Mouse (Mus musculus) brain, embryonic 18.5 days (tissue): ENCODE results near the gene Tfap4.
"Not testable (repeated sequence)": the region's sequence is repeated elsewhere in the genome, so short reads cannot be mapped to it uniquely, and the experiment has no call there.

Experiments
- DNase-seq: peaks from one replicate; pipeline ENCODE4 v3.0.0-alpha.2; 2012; ENCODE audit warnings: low read depth, low spot score

The Tfap4 gene

DNA sequence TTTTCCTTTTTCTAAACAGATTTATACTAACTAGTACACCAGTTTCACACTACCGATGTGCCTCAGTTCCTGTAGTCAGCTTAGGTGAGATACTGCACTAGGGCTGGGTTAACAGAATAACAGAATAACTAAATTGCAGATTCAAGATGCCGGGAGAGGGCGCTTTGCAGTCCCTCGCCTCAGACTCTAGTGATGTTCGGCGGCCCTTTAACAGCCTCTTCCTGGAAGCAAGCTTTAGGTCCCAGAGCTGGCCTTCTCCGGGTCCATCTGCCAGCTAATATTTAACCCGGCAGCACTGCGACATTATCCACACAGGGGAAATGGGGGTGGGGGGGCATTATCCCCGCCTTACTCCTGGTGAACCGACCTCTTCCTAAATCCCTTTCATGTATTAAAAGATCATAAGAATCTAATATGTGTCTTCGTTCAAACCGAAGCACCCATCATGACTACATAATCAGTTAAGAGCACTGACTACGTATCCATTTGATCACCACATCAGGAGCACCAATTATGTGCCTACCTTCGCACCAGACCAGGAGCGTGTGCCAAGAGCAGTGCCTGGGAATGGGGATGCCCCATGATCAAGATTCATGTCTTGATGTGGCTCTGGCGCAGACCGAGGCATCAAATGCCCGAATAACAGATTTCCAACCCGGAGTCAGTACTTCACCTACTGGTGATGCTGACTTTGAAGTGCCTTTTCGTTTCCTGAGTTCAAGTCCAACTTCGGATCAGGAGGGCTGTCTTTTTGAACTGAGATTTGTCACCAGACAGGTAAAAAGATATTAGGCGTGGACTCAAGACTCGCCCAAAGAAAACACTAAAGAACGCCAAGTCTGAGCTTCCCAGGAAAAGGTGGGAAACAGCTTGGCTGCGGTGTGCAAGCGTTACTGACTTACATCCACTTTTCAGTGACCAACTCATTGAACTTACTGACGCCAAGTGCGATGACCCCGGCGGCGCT is 33.5 kb upstream of the Tfap4 start:
- DNase-seq, result no peak

DNA sequence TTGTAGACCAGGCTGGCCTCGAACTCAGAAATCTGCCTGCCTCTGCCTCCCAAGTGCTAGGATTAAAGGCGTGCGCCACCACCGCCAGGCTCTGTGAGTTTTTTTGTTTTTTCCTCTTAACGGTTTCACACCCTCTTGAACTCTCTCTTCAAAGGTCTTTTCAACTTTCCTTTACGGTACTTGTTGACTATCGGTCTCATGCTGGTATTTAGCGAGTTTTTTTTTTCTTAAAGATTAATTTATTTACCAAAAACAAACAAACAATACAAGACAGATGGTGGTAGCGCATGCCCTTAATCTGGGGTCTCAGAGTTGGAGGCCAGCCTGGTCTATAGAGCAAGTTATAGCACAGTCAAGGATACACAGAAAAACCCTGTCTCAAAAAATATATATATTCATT is 30.6 kb upstream of the Tfap4 start:
- no peak for DNase-seq

DNA sequence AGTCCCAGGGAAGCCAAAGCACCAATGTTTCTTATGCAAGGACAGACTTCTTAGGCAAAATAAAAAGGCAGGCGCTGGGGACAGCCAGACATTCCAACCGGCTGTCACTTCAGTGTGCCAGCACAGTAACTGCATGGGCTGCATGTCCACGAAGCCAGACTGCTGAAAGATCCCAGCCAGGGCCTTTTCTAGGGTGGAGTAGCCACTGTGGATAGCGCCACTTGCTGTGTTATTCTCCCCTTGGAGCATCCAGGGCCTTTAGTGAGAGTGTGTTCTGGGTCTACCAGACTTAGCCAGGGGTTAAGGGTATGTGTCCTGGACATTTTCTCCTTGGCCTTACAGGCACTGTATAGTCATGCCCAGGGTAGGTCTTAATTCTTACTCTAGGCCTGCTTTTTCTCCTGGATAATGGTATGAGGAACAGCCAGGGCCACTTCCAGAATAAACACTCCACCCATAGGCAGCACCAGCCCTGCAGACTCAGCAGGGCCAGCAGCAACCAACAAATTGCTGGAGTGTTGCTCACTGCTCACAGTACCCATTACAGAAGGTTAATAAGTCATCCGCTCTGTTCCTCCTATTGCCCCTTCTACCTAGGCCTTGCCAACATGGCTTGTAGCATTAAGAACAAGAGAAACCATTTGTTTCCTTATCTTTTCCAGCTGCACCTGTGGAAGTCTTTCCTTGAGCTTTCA is 28.0 kb upstream of the Tfap4 start:
- DNase-seq, result no peak

DNA sequence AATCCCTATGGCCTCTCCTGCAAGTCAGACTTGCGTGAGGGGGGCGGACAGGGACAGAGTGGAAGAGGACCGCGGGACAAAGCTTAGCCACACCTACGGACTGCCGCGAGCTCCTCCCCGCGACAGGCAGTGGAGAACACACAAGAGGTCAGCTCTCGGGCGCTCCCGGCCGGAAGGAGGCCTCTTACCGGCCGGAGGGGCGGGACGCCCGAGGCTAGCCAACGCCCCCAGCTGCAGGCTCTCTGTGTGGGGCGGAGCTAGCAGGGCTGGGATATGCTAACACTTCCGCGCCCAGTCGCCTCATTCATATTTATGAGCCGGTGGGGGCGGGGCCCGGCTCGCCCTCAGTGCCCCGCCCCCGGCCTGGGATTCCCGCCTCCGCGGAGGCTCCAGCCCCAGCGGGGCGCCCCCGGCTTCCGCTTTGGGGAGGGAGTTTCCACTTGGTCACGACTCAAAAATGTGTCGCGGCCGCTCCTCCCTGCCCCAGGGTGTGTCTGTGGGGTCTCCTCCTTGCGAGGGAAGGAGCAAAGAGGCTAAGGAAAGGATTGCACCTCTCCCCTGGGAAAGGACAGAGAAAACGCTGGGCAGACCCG is 27.0 kb upstream of the Tfap4 start:
- peak; percentile 69 for DNase-seq

DNA sequence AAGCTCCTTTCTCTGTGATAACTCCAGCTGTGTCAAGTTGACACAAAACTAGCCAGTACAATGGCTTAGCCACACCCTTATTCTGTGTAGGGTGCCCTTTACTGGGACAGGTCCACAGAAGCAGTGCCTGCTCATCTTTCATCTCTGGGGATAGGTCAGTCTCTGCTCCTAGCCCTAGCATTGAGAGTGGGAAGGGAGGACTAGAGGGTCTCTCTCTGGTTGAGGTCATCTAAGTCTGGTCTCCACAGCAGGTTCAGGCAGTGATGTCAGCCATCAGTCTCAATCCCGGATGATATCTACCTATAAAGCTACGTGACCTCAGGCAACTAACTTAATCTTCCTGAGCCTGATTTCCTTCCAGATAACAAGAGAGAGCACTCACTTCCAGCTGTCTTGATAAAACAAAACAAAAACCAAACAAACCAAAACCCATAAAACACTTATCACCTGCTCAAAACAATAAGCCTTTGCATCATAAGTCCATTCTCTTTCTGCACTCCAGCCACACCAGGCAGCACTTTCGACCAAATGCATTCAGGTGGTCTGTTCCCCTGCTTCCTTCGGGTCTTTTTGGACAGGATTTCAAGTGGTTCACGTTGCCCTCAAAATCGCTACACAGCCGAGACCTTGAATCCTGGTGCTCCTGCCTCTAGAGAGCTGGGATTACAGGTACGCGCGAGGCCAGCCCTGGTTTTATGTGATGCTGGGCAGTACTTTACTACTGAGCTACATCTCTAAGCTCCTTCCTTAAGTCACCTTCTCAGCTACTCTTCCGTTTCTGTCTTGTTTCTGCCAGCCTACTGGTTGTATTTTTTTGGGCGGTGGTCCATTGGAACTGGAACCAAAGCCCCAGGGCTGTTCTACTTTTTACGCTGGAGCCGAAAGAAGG is 26.2 kb upstream of the Tfap4 start:
- DNase-seq, result no peak

DNA sequence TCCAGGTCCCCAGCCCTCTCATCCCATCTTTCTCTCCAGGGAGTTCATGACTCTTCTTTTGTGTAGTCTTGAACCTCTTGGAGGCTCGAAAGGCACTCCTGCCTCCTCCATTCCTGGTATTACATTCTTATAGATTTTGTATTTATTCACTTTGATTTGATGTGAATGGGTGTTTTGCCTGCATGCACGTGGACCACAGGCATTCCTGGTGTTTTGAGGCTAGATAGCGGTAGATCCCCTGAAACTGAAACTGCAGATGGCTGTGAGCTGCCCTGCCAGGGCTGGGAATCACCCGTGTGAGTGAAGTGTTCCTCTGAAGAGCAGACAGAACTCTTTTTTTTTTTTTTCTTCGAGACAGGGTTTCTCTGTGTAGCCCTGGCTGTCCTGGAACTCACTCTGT is 24.8 kb upstream of the Tfap4 start:
- no peak for DNase-seq

DNA sequence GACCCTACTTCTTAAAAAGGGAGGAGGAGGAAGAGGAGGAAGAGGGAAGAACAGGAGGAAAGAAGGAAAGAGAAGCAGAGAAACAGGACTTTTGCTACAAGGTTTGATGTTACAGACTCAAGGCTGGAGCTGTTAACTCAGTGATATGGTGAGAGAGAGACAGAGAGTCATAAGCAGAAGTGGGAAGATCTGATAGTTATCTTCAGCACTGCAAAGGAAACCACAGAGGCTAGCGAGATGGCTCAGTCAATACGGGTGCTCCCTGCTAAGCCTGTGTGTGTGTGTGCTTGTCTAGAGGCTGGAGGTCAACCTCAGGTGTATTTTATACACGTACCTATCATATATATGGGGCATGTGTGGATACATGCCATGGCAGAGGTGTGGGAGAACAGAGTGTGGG is 24.2 kb upstream of the Tfap4 start:
- no peak for DNase-seq

DNA sequence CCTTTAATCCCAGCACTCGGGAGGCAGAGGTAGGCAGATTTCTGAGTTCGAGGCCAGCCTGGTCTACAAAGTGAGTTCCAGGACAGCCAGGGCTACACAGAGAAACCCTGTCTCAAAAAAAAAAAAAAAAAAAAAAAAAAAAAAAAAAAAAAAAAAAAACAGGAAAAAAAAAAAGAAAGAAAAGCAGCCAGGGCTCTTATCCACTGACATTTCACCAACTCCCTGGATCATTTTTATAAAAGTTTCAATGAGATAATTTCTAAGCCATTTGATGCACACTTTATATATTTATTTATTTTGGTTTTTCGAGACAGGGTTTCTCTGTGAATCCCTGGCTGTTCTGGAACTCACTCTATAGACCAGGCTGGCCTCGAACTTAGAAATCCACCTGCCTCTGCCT is 21.5 kb upstream of the Tfap4 start:
- not testable (repeated sequence) for DNase-seq

DNA sequence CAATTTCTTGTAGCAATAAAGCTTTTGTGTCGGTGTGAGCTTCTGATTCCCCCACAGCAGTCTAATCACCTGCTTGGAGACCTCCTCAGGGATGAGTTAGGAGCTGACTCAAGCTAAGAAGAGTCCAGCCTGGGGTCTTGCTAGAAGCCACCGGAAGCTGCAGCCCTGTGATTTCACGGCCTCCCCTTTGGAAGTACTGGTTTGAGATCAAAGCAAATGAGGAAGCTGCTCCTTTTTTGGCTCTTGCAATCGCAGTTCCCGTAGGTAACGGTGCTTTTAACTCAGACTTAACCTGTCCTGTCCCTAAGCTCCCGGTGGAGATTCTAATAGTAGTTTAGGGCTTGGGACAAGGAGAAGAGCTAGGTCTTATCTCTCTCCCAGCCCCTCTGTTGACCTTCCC is 19.0 kb upstream of the Tfap4 start:
- no peak for DNase-seq

DNA sequence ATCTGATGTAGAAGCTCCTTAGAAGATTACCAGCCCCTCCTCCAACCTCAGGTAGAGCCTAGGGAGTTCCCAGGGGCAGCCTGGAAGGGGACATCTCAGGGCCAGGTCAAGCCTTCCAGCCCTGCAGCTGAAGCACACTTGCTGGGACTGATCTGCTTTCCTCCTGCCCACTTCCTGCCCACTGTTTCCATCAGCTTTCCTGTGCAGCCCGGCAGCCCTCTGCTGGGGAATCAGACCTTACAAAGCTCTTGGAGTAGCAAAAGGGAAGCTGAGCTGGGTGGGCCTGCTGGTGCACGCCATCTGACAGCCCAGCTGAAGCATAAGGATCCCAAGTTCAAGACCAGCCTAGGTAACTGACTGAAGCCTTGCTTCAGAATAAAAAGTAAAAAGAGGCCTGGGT is 17.2 kb upstream of the Tfap4 start:
- no peak for DNase-seq

DNA sequence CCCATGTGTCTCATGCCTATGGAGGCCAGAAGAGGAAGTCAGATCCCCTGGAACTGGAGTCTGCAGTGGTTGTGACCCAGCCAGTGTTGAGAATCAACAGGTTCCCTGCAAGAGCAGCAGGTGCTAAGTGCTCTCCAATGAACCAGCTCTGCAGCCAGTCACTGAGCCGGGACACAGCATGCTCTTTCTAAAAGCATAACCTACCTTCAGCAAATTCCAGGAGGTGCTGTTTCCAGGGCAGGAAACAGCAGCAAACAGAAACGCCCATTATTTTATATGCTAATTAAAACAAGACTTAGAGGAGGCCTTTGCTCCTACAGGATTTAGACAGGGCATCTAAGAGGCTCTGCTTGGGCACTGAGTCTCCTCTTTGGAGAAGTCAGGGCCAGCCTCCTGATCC is 16.4 kb upstream of the Tfap4 start:
- no peak for DNase-seq

DNA sequence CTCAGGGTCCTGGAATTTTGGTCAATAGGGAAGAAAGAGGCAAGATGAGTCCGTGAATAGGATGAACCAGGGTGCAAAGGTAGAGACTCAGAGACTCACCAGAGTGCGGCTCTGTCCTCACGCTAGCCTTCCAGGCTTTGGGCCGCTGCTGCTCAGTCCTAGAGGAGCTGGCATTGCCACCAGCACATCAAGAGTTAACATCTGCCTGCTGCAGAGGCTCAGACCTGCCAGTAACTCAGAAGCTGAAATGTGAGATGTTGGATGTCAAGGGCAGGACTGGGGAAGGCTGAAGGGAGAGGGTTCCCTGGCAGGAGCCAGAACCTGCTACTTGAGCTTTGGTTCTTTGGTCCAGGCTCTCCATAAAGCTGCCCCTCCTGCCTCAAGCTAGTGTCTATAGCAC is 11.1 kb upstream of the Tfap4 start:
- DNase-seq, result no peak

DNA sequence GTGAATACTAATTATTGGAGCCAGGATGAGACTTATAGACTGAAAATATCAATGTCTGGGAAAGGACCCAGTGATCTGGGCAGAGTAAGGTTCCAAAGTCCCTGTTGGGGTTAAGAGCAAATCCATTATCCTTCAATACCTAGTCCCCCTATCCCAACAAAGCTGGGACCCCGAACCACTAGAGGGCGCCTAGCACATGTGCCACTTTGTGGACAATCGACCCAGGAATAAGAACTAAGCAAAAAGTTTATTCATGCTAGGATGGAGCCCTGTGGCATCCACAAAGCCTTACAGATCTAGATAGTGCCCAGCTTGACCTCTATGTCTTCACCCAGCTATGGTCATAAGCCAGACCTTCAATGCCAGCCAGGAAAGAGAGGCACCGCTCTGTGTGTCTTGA is 8.3 kb upstream of the Tfap4 start:
- no peak for DNase-seq

DNA sequence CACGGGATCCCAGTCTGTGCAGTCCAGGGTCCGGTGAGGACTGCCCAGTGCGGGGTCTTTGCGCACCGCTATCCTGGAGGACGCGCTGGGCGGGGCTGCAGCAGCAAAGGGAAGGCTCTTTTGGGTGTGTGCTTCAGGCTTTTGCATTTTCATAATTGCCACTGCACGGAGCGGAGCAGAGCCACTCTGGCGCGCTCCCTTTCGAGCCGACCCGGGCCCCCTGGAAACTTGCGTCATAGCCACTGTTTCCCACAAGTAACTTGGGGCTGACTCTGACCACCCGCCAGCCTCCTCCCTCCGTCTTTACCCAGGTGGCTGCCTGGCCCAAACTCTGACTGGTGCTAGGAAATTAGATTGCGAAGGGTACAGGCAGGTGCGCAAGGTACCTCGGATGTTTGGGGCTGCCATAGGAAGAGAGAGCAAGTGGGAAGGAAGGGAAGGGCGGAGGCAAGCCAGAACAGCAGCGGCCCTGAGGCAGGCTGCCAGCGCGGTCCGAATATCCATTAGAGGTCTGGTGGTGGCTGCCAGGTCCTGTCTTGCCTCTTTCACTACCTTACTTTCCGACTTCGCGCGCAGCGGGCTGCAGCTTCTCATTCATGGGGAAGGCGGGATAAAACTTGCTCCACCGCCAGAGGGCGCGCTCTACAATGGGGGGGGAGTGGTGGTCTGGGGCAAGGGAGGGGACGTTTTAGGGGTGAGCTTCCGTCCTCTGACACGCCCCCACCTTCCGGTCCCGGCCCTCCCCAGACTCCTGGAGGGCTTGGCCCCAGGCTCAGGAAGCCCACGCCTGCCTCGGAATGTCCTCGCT is 695 bp upstream of the Tfap4 start:
- DNase-seq, result no peak

DNA sequence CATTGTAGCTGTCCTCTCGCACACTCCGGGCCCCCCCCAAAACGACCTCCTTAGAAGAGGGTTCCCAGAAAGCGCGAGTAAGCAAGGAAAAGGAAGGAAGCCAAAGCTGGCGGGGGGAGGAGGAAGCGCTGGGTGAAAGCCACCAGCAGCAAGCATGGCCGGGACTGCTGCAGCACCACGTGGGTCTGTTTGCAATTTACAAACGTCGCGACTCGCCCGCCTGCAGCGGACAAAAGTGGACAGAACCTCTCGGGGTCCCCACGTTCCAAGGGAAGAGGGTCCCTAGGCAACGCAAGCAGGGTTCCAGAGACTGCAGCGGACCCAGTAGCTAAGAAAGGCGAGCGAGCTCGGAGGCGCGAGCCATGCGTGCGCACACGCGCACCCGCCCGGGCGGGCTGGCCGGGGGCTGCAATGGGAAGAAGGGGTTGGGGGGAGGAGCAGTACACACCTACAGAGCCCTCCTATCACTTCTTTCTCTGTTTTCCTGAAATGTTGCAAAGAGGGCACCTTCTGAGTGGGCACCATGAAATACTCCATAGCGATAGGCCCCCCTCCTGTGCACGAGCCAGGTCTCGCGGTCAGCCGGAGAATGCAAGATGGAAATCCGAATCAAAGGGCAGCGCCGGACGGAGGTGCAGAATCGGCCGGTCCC is 548 bp downstream of the Tfap4 start:
- peak; percentile 55 for DNase-seq

DNA sequence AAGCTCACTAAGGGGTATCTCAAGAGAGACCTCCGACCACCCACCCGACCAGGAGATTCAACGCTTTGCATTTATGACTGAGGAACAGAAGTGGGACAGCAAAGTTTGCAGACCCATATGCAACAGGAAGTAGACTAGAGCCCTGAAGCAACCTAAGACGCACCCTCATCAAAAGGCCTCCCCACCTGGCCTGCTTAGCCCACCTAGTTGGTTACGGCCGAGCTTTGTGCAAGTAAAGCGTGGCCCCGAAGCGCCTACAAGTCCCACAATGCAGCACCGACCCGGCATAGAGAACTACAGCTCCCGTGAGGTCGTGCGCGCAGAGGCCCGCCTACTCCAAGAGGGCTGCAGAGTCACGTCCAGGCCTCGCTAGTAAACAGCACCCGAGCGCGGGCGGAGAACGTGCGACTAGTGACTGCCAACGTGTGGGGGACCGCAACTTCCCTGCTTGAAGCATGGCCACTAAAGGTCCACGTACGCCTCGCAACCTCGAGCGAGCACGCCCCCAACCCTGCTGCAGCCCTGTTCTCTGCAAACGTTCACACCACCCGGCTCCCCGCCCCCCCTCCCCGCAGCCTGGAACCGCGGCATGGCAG is 1.2 kb downstream of the Tfap4 start:
- DNase-seq, result peak; percentile 90

DNA sequence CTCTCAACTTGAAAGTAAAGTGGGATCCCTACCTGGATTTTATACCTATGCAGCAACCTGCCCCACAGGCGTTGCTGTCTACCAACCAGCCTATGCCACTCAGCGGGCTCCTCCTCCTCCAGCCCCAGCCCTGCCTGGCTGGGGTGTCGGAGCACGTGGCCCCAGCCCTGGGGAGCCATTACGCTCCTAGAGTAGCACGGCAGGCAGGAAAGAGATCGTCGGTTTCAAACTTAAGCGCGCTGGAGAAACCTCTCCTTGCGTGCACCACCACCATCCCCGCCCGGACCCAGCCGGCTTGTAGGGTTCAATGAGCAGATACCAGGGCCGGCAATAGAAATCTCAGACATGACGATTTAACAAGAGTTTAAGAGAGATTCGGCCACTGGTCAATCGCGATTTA is 1.7 kb downstream of the Tfap4 start:
- DNase-seq, result peak; percentile 34

DNA sequence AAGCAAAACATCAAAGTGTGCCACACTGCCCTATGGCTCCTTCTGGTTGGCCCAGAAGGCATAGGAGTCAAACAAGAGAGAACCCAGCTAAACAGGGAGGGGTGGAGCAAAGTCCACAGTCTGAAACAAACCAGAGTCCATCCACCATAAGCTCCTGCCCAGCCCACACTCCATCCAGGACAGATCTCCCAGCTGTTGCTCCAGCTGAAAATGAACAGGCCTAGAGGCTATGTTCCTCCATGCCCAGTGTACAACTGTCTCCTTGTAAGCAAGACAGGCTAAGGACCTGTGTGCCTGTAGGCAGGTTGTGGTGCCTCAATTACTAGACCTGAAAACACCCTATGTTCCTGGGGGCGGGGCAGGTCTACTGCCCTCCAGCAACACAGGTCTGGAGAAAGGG is 2.6 kb downstream of the Tfap4 start:
- DNase-seq, result no peak

DNA sequence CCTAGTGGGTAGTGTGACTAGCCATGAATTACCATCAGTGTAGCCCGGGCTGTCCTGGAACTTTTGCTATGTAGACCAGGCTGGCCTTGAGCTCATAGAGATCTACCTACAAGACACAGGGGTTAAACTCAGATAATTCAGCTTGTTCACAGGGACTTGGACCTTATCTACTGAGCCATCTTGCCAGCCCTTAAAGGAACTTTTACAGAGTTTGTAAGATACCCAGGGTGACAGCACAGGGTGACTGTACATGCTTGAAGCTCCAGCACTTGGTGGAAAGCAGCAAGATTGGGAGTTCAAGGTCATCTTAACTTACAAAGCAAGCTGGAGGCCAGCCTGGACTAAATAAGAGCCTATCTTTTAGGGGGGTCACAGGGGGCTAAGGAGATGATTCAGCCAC is 4.1 kb downstream of the Tfap4 start:
- no peak for DNase-seq
